Mouse (Mus musculus): Measurements from ENCODE around the gene Dennd1c. TPM values are rescaled to one million over a fixed set of nuclear protein-coding genes. Genes with fewer than 3 reads are reported as not detected.

Dennd1c gene
- total RNA-seq (2021) = 1.6 TPM in 1 of 2 replicates, not detected in the other
- long read RNA-seq = 0 reads

- no peak for DNase-seq
Observed at GRCm38 (mm10) chr17:57078336-57078735, at the start of gene Dennd1c. Dennd1c (minus strand) TSS chr17:57078514.

GRCm38 (mm10) chr17:57125853-57126622, 47.7 kb upstream of the Dennd1c start:
- DNase-seq = no peak

GRCm38 (mm10) chr17:57124792-57125191, 46.5 kb upstream of the Dennd1c start:
- DNase-seq = no peak

DNA sequence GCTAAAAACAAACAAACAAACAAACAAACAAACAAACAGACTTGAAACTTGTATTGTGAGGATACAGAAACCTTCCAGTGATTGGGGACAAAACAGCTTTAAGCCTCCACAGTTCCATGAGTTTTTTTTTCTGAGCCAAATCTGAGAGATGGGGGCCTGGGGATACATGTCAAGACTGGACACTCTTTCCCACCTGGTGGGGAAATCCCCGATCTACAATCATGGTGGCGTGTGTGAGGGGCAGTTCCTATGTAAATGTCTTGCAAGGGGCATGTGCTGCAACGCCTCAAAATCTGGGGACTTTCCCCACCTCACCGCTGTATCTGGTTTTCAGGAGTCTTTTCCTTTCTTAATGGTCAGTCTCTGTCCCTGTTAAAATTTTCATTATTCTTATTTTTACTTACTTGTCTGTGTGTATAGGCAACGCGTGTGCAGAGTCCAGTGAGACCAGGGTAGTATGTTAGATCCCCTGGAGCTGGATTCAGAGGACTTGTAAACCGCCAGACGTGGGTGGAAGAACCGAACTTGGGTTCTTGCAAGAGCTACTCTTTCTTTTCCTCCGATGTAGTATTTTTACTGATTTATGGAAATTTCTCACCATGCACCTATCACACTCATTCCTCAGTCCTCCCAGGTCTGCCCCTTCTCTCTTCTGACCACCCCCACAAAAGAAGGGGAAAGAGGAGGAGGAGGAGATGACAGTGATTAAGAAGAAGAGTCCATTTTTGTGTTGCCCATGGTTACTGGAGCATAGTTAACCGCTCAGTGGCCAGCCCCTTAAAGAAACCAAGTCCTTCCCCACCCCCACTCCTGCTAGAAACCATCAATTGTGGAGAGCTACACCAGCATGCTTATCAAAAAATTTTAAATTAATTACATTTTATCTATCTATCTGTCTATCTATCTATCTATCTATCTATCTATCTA, 45.1 kb upstream of the Dennd1c start:
- no peak for DNase-seq

- DNase-seq = no peak
Observed at GRCm38 (mm10) chr17:57121856-57122255, 43.5 kb upstream of the Dennd1c start.

DNA sequence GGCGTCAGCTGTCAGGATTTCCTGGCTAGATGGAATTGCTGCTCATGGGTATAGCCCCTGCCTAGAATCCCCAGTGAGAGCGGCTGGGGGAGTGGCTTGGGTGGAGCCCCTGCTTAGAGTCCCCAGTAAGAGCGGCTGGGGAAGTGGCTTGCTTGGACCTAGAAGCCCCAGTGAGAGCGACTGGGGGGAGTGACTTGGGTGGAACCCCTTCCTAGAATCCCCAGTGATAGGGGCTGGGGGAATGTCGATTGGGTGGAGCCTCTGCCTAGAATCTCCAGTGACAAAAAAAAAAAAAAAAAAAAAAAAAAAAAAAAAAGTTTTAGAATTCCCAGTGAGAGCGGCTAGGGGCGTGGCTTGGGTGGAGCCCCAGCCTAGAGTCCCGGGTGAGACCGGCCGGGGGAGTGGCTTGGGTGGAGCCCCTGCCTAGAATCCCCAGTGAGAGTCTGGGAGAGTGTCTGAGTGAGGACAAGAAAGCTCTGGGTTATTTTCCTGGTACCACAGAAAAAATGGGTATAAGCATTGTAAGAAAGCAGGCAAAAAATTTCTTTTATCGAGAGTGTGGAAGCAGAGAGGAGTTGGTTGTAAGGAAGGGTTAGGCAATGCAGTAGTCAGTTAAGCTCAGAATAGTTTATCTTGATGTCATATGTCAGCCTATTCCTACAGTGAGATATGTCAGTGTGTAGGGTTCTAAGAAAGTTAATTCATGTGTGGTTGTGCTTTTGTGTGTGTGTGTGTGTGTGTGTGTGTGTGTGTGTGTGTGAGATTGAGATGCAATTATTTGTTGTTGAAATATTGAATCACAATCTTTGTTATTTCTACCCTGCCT, 40.4 kb upstream of the Dennd1c start:
- peak; percentile 35 for DNase-seq

- no peak for DNase-seq
Observed at GRCm38 (mm10) chr17:57116801-57117200, 38.5 kb upstream of the Dennd1c start.

DNA sequence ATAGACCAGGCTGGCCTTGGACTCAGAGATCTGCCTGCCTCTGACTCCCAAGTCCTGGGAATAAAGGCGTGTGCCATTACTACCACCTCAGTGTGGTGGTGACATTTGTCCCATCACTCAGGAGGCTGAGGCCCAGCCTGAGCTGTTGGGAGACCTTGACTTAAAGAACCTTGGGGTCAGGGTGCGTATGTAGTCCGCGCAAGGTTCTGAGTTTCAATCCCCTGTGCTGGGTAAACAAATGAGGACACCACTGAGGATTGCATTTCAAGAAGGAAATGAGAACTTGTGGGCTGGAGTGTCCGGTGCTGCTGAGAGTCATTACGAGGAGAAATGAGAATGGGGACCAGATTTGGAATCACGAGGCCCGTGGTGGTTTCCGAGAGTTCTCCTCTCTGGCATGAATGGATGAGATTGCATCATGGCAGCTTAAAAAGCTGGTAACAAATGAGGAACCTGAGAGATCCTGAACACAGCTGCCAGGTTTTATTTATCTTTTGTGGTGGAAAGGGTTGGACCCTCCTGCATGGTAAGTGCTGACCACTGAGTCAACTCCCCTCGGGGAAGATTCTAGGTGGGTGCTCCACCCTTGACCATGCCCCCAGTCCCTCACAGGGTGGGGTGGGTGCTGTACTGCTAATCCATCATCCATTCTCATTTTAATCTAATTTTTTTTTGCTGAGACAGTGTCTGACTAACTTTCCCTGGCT, 34.6 kb upstream of the Dennd1c start:
- no peak for DNase-seq

- DNase-seq = no peak
Observed at GRCm38 (mm10) chr17:57110005-57110404, 31.7 kb upstream of the Dennd1c start.

- DNase-seq = no peak
Observed at GRCm38 (mm10) chr17:57108666-57109171, 30.4 kb upstream of the Dennd1c start.

- no peak for DNase-seq
Observed at GRCm38 (mm10) chr17:57108040-57108665, 29.8 kb upstream of the Dennd1c start.

DNA sequence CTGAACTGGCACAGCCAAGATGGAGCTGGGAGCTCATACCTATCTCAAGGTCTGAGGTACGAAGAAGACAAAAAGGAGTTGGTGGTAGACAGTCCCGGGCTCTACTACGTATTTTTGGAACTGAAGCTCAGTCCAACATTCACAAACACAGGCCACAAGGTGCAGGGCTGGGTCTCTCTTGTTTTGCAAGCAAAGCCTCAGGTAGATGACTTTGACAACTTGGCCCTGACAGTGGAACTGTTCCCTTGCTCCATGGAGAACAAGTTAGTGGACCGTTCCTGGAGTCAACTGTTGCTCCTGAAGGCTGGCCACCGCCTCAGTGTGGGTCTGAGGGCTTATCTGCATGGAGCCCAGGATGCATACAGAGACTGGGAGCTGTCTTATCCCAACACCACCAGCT, 28.8 kb upstream of the Dennd1c start:
- no peak for DNase-seq

DNA sequence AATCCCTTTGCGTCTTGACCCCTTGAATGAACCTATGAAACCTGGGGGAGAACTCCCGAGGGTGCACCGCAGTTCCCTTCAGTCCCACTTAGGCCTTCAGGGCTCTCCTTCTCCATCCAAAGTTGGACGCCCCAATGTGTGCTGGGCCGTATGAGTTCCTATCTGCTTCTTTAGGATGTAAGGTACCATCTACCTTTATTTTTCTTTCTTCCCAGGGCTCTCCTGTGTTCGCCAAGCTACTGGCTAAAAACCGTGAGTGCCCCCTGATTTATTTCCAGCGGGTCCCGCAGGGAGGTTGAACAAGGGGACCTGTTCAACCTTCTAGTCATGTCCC, 27.7 kb upstream of the Dennd1c start:
- DNase-seq = no peak

GRCm38 (mm10) chr17:57105181-57106034, 27.1 kb upstream of the Dennd1c start, which contains the start of gene Tnfsf9:
Tnfsf9 (plus strand) TSS chr17:57105325.
- DNase-seq = peak; percentile 15

GRCm38 (mm10) chr17:57104496-57104895, 26.2 kb upstream of the Dennd1c start:
- DNase-seq = no peak

DNA sequence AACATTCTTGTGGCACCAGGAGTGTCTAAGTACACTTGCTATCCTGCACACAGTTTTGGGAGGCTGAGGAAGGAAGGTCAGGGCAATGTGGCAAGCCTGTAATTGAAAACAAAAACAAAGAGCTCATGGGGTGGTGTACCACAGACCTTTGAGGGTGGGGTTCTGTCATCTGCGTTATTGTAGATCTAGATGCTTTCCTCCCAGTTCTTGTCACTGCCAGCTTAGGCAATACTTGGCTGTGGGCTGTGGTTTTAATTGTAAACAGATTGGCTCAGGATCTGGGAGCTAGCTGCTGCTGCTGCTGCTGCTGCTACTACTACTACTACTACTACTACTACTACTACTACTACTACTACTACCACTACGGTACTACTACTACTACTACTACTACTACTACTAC, 24.0 kb upstream of the Dennd1c start:
- no peak for DNase-seq

DNA sequence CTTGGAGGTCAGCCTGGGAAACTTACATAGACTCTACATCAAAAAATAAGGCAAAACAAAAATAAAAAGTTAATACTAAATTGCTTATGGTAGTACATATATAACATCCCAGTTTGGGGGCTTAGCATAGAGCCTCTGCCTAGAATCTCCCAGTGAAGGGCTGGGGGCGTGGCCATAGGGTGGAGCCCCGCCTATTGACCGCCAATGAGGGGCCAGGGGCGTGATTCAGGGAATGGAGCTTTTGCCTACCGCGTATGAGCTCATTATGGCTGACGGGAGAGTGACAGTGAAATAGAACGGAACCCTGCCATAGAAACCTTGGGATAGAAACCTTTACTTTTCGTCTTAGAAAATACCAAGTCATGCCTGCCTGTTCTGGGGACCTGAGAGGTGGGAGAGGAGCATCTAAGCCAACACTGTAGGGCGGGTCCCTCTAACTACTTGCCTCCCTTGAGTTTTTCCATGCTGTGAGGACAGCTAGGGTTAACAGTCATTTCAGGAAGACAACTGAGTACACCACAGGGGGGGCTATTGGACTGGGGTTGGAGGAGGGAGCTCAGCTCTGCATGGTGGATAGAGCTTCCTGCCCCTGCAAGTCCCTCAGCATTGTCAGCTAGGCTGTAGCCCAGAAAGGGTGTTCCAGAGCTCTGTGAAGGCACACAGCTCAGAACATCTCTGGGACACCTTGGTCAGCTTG, 21.5 kb upstream of the Dennd1c start:
- DNase-seq = peak; percentile 21

DNA sequence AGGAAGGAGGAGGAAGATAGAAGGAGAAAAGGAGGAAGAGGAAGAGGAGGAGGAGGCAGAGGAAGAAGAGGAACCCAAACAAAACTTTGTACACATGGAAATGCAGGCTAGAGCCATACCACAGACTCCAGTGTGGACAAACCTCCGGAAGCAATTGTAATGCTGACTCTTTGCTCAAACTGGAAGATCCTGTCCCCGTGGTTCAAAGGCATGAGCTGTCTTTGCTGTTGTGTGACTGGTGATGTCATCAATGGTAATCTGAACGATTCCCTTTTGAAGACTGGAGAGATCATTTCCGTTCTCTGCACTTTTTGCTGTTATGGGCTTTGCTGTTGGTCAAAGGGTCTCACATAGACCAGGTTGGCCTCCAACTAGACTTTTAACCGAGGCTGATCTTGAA, 20.0 kb upstream of the Dennd1c start:
- no peak for DNase-seq

- DNase-seq = peak; percentile 91
Observed at GRCm38 (mm10) chr17:57096623-57096920, 18.3 kb upstream of the Dennd1c start.

All from adrenal gland, postnatal 25 days (tissue).